Mouse (Mus musculus) megakaryocyte, embryonic 14.5 days (primary cell): ENCODE measurements at regions not wholly inside any gene's neighbourhood (a gene's known extent, or its start where the extent isn't known, plus 50 kb on each side); places are given as distances from the start of the nearest gene placed in this dataset.

Experiments
- FLI1 ChIP-seq: IDR thresholded peaks from 2 replicates; pipeline ENCODE4 v1.6.1; 2012; ENCODE audit warnings: low read length, inconsistent platforms, mixed read lengths
- GATA1 ChIP-seq: IDR thresholded peaks from 3 replicates; pipeline ENCODE4 v1.6.1; 2012; ENCODE audit warnings: mixed read lengths, low read length, inconsistent platforms, borderline replicate concordance

GRCm38 (mm10) chr4:7913191-7913590, 325.6 kb downstream of the Car8 start:
- TF ChIP-seq GATA1, result no peak
- TF ChIP-seq FLI1, result no peak
